Mouse (Mus musculus) stomach, postnatal 0 days (tissue): ENCODE data around the gene Ddx24.

Experiments used
- CTCF ChIP-seq: IDR thresholded peaks from 2 replicates; pipeline ENCODE4 v1.5.1; 2016; ENCODE audit warnings: antibody characterized with exemption, low read depth, mild to moderate bottlenecking, moderate library complexity
- EP300 ChIP-seq: optimal IDR thresholded peaks from 2 replicates; pipeline ENCODE3; 2016; ENCODE audit warnings: antibody characterized with exemption

DNA sequence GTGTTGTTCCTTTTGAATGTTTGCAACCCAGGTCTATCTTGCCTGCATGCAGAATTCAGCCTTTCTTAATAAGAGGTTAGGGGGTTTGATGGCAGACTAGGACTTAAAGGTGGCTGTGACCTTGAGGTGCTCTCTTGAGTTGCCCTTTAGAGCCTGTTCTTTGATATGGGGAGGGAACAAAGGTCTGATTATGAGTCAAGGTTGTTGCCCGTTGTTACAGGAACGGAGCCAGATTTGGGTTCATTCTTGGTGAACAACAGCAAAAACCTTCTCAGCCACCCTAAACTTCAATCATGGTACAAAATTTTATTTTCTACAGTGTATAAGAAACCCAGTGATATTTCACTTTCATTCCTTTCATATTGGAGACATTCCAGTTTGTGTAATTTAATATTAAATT, 7.8 kb upstream of the Ddx24 start:
- TF ChIP-seq CTCF (no peak), EP300 (no peak)
